Mouse (Mus musculus) thymus, postnatal 36 days (tissue): ENCODE measurements around the gene St3gal4.

Source experiments
- DNase-seq, 2 experiments: peaks; one replicate each; pipeline ENCODE4 v3.0.0; 2022; ENCODE audit warnings: mixed read lengths in 2 of 2

The St3gal4 gene

DNA sequence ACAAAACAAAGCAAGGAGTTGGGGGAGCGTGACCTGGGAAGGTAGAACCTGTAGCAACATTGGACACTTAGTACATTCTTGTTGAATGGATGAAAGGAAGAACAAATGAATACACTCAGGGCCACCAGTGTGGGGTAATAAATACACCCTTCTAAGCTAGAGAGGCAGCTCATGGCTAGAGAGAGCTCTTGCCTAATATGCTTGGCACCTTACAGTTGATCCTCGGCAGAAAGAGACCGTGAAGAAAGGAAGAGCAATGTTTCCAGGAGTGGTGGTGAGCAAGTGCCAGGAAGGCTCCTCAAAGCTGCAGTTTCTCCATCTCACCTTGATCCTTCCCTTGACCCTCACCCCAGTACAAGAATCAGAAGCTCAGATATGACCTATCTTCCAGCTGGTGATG, 9.5 kb upstream of the St3gal4 start:
- DNase-seq, result no peak

DNA sequence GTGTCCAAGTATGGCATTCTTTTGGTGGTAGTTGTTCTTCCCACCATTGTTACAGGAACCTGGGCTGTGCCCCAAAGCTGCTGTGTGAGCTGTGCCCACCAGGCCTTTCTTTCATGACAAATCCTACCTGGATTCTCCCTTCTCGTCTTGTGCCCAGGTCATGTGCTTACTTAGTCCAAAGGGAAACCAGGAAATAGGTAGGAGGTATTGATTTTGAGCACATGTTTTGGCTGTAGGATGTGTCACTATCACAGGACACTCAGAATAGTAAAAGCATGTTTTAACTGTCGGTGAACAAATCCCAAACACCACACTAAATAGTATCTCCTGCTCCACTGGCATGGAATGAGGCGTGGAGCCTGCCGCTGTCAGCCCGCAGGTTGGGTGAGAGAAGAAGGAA, 8.5 kb upstream of the St3gal4 start:
- no peak for DNase-seq

DNA sequence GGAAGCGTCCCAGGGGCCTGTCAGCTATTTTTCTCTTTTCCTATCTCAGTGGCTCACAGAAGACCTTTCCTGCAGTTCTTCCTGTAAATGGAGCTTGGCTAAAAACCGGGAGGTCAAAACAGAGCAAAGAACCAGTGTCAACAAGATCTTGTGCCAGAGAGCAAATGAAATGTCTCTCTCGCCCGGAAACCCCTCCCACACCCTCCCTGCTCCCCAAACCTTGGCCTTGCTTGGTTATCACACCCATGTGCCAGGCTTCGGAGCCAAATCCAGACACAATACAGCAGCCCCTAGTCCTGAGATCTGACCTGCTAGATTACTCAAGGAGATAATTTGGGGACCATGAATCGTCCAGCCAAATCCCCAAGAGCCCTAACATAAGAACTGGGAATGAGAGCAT, 8.1 kb upstream of the St3gal4 start:
- DNase-seq, result no peak

DNA sequence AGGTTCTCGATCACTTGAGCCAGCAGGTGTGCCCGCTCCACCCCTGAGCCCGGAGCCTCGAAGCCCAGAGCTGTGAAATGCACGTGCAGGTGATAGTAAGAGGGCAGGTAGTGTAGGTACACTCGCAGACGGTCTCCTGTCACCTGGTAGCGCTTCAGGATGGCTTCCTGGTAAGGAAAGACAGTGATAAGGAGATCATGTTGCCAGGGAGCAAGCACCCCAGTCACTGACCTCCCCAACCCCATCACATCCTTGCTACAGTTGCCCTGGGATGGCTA, 5.5 kb upstream of the St3gal4 start:
- no peak for DNase-seq

DNA sequence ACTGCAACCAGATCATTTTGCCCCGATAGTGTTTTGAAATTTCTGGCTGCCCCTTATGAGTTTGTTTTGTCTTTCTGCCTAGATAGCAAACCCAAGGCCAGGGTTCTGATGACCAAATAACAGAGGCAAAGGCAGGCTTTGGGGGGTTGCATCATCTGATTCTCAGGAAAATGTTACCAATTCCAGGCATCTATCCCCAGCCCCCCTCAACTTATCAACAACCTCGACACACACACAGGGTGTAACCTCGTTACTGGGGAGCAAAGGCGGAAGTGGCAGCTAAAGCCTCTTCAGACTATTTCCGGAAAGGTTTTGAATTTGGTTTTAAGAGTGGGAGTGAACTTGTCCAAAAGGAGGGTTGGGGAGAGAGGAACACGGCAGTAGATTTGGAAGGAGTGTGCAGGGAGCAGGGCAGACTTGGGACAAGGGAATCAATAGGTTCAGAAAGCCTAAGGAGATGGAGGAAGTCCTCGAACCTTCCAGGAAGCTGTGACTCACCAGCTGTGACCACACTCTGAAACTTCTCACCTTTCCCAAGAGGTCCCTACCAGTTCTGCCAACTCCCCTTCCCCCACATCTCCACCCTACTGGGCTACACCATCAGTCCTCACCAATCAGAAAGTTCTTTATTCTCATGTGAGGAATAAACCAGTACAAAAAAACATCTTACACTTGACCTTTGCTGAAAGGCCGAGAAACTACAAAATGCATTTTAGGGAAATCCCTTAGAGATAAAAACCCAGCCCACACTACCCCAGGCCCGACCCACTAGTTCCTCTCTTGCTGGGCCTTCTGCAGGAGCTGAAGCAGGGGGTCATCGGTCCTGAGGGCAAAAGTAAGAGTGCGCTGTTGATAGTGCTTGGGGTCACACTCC, 5.0 kb upstream of the St3gal4 start:
- peak; percentile 39 to 43 for DNase-seq

DNA sequence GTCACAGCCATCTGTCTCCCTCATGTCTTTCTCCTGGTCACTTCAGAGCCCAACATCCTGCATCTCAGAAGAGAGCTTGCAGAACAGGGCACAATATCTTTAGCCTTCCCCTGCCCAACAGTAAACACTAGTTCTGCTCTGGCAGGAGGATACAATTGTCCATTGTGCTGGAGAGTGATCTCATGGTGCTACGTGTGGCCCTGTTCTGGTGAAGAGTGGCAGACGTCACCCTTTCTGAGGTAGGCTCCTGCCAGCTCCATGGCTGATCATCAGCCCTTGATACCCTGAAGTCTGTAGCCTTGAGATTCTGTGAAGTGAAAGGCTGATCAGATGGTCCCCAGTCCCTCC, 4.4 kb upstream of the St3gal4 start:
- no peak for DNase-seq

DNA sequence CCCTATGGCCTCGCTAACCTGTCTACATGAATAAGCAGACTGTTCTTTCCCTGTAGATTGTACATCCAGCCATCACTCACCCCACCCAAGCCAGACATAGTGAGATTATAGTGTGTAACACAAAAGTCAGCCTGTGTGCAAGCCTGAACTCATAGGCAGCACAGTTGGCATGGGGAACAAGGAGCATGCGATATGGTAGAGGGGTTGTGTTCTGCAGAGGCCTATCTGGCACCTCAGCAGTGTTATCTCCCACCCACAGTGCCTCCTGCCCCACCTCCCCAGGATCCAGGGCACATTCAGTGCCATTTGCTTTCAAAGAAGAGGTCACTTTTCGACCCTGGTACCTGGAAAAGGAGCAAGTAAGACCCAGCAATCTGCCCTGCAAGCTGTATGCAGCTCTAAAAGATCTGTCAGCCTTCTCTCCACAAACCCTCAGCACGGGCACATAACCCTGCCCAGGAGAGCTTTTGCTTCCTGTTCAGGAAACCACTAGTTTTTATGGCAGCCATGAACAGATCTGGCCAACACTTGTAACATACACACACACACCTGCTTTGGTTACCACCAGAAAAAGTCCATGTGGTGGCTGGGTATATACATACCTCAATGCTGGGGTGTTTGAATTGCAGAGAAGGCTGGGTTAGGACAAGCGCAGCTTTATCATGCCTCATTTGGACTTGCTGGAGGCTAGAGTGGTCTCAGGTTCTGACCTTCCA, 3.6 kb upstream of the St3gal4 start:
- peak in 1 of 2 experiments; percentile 15 for DNase-seq

DNA sequence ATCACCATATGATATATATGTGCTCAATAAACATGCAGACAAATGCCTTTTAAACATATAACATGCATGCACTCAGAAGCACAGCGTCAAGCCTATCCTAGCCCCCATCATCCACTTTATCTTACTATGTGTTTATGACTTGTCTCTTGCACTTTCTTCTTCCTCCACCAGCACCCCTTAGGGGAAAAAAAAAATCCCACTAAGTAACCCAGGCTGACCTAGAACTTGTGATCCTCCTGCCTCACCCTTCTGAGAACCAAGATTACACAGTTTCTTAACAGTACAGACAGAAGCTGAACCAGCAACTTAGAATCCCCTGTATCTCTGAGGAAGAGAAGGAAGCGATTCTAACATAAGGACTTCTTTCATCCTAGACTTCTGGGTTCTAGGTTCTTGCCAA, 505 bp downstream of the St3gal4 start:
- DNase-seq, result no peak

DNA sequence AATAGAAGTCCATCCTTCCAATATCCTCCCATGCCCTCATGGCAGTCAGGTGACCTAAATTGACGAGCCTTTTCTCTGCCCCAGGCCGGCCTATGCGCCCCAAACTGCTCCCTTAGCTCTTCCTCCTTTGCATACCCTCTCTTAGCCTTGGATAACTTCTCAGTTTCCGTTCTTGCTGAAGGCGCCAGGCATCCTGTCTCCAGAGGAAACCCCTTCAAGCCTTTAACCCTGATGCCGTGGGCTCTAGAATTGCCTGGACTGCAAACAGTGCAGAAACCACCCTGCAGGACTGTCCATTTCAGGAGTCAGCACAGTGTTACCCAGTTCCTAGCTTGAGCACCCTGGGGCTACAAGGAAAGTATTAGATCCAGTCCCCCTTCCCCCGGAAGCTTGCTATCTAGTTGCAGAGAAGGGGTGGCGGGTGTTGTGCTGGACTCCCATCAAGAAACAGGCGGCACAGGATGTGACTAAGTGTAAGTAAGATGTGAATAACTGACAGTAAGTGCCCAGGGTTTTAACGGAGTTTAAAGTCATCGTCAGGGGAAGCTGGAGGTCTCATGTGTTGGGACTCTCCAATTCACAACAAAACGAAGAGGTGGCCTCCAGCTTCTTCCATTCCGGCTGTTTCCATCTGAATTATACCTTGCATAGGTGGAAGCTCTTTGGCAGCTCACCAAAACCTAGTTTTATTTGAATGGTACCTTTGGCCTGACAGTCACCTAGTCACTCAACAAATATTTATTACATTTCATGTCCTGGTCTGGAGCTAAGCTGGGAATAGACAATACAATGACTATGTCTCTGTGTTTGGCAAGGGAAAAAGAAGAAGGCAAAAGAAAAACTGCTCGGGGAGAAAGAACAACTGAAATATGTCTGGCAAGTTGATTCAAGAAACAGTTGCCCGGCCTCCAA, 1.4 kb downstream of the St3gal4 start:
- peak; percentile 51 to 52 for DNase-seq

DNA sequence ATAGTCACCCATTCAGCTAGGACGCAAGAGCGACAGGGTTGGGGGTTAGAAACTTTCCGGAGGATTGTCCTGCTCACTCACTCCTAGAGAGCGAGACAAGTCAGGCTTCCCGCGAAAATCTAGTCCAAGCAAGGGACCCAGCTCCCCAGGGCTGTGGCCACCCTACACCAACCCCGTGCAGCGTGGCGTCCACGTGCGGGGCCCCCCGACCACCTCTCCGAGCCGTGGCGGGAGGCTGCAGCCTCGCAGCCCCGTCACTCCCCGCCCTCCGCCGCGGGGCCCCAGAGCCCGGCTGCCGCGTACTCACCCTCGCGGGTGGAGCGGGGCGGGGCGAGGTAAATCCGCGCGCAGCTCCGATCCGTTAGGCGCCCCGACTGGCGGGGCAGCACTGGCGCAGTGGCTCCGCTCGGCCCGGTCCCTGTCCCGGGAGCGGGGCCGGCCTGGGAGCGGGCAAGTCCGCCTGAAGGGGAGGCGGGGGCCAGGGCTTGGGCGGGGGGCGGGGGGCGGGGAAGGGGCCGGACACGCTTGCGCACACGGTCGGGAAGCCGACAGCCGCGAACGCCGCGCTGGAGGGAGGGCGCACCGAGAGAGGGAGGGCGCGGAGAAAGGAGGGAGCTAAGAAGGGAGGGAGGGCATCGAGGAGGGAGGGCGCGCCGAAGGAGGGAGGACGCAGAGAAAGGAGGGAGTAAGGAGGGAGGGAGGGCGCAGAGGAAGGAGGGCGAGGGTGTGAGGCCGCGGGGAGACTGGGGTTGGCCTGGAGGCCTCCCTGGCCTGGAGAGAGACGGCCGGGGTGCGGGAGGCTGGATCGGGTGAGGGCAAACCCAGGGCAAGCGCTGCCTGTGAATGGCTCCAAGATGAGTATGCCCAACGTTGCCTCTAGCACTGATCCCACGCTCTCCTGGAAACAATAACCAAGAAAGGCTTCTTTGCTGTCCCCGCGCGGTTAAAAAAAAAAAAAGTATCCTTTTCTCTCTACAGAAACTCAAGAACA, 2.4 kb downstream of the St3gal4 start:
- DNase-seq, result peak; percentile 82 to 87

DNA sequence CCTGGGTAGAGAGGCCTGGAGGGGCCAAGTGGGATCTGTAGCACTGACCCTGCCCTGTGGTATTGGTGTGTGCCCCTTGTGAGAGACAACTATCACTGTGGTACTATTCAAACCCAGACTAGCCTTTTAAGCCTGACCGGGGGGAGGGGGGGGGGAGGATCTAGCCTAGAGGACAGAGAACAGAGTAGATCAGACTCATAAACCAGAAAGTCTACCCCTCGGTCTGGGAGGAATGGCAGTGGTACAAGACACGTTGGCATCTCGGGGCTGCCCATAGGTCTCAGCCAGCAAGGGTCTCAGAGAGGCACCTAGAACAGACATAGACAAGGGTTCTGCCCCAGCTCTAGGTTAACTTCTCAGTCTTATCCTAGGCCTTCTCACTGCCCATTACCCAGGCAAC, 3.3 kb downstream of the St3gal4 start:
- no peak for DNase-seq

DNA sequence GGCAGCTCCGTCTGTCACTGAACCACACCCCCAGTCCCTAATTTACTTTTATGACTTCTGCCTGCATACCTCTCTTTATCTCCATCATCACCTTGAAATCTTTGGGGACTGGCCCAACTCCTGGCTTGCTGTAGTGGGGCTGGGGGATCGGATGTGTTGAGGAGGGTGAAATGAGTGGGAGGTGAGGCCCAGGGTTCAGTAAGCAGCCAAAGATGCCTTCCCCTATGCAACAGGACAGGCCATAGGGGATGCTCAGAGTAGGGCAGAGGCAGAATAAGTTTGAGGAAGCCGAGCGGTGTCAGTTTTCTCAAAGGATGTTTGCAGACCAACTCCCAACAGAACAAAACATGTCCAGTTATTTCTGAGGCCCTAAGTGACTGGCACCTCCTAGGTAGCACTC, 3.8 kb downstream of the St3gal4 start:
- no peak for DNase-seq

DNA sequence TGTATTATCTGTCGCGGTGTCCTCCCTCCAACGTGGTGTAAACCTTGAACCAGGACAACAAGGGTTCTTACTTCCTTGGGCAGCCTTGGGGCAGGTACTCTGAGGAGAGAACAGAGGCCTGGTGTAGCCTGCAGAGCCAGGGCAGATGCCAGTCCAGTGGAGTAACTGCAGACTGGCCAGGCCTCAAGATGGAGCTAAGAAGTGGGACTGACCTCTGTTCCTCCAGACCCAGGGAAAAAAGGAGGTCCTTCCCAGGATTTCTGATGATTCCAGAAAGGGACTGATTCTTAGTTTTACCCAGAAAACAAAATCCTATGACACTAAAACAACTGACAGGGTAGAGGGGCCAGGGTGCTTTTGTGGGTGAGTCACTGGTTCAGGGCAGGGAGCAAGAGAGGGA, 4.8 kb downstream of the St3gal4 start:
- DNase-seq, result no peak

DNA sequence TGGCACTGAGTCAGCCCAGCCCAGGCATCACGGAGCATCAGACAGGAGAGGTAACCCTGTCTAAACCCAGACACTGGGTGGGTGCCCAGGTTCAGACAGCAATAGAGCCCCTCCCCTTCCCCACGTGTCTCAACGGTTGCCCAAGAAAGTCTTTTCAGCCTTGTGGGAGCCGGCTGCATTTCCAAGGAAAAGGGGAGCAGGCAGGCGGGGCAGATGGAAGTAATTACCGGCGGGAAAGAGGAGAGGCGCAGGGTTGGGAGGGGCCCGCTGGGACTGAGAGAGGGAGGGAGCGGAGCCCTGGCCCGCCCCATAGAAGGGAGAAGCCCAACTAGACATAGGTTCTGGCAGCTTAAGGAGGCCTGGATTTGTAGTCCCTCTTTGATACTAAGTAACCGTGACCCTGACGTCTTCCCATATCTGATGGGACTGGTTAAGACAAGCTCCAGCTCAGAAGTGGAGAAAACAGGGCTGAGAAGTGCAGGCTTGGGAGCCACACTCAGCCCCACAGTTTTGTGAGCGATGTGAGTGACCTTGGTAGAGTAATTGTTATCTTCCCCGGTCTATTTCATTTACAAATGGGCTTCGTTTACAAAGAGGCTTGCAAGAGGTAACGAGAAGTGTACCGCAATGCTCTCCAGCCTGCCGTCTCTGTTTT, 7.0 kb downstream of the St3gal4 start:
- no peak for DNase-seq

DNA sequence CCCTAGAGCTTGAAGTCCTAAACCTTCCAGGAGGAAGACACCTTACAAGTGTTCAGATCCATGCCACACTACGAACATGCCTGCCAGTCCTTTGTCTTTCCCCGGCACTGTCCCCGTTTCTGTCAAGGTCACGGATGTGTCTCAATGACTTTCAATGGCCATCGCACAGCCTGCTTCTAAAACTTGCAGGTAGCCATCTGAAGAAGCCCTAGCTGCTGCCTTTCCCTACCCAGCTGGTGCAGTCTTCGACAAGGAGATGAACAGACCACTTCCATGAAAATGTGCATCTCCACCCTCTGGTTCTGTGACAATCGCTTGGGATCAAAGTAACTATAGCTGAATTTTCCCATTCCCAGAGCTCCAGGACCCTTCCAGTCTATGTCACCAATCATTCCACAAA, 7.6 kb downstream of the St3gal4 start:
- no peak for DNase-seq

DNA sequence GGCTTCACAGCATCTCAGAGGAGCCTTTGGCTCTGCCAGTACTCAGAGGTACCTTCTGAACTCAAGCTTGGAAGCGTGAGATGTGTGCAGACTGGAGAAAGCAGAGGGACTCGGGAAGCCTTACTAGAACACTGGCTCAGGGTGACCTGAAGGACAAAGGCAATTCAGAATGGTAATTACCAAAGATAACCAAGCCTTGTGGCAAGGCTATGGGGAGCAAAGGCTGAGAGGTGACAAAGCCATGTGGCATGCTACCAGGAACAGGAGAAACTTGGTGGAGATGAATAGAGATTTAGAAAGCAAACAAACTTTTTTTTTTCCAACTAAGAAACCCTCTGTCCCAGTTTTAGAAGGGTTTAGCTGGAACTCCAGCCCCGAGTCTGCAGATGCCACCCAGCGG, 8.5 kb downstream of the St3gal4 start:
- DNase-seq, result no peak

DNA sequence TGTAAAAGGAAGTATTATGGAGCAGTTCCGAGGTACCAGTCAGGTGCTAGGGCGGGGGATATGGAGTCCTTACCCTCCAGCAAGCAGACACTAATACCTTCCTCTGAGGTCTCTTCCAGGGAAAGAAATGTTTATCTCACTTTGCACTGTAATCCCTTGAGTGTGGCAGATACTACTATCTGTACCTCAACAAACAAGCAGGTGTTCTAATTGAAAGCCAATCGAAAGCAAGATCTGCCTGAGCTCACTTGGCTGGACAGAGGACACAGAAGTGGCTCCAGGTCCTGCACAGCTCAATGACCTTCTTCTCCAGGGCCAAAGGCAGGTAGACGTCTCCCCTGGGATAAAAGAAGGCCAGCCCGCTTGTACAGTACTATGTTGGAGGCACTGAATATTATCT, 9.0 kb downstream of the St3gal4 start:
- no peak for DNase-seq

DNA sequence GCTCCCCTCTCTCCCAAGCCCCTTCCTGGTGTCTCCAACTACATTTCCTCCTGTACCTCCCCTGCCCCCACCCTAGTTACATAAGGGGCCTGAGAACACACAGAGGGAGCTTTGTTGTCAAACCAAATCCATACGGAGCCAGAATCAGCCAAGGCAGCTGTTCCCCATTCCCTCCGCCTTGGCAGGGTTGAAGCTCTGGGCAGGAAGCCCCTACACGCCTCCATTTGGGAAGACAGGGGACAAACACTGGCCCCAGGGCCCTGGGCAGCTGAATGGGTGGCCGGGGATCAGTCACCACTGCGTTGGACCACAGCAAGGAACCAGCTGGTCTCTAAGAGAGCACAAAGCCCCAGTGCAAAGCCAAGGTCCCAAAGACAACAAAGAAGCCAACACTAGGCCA, 10.2 kb downstream of the St3gal4 start:
- no peak for DNase-seq

DNA sequence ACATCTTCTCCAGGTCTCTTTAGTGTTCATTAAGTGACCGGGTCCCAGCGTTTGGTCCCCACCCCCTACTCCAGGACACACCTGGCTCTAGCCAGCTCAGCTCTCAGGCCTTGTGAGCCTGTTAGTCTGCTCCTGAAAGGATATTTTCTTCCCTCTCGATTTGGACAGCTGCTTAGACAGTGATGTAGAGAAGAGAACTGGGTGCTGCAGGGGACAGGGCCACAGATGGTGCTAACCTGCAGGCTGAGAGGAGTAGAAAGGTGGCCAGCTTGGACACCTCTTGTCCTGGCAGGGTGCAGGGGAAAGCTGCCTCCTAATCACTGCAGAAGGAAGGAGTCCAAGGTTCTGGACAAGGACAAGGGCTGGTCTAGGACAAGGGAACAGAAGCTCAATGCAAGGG, 11.0 kb downstream of the St3gal4 start:
- no peak for DNase-seq

DNA sequence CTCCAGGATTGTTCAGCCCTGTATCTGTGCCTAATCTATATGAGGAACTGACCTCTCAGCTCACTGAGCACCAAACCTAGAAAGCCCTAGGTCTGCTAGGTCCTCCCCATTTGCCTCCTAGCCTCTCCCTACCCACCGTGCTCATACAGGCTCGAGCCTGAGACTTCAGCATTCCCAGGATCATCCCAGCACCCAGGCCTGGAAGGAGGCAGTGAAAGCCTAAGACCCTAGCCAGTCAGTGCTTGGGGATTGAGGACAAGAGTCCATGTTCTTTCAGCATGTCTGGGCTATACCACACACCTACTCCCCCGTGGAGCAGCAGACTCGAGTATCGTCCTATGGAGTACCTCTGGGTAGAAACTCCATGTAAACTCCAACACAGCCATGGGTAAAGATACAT, 11.7 kb downstream of the St3gal4 start:
- no peak for DNase-seq
